In the genomic region with DNA sequence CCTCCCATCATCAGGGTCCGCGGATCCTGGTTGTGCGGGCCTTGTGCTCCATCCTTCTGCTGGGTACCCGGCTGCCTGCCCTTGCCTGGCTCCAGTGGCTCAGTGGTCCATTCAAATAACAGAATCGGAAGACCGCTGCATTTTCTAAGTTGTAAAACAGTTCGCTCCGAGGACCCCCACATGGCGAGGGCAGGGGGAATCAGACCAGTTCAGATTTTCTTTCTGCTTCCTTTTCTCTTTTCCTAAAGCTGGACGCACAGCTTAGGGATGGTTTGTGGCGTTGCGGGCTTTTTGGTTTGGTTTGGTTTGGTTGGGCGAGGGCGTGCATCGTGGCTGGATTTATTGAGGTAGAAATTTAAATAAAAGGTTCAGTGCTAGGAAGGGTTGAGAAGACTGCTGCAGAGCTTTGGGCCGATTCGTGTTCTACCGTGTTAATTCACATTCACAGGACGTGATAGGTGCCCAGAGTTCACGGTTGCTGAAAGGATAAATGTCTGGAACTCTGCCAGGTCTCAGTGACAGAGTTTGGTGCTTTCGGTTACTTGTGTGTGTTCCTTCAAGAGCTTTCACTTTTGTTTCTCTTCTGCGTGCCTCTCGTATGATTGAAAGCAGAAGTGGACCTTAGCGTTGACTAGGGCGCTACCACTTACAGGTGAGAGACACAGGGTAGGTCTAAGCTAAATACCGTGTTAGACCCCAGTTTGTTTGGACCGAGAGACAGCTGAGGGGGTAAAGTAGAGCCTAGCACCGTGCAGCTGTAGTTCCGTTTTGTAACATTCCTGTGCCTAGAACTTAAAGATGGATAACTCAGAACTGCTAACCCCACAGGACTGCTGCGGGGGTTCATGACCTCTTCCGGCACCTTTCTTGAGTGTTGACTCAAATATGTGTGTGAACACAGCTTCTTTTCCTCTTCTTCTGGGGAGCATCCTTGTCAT, we compare ENCODE assay signal across 8 mouse cellular contexts.
DNase-seq lines count a peak whose midpoint lies in the region; ATAC-seq lines count a peak whose summit lies in the region.

No protein-coding gene starts in this region.

- H3K9ac ChIP-seq in hindbrain, embryonic 14.5 days: peak overlapping the region; percentile 85

- peak overlapping the region; percentile 99 for H3K27ac ChIP-seq in hindbrain, embryonic 14.5 days
- peak overlapping the region; percentile 96 for H3K27ac ChIP-seq in midbrain, embryonic 10.5 days (replicated peaks)

- WGBS in hindbrain, embryonic 14.5 days: 10% methylated on average over 31 of the region's 31 CpGs
- WGBS in midbrain, embryonic 10.5 days: 25% methylated on average over 31 of the region's 31 CpGs

- no peaks in the 10 kb centered on the region for H3K9me3 ChIP-seq in hindbrain, embryonic 14.5 days (ENCODE audit: control insufficient read depth, low read length)
- H3K9me3 ChIP-seq in midbrain, embryonic 10.5 days (replicated peaks): no peaks in the 10 kb centered on the region

- peak; percentile 36 to 39 for DNase-seq in layer of hippocampus, adult 8-10 months (ENCODE audit: low spot score in 2 of 2)
- no peak for DNase-seq in layer of hippocampus, adult 9-10 months (ENCODE audit: low spot score)
- DNase-seq in cerebellum, adult 8-10 months: peak; percentile 52
- peak; percentile 57 for DNase-seq in hindbrain, embryonic 14.5 days (ENCODE audit: low spot score)
- peak; percentile 48 to 82 for DNase-seq in left cerebral cortex, postnatal 36 days (ENCODE audit: low spot score in 2 of 2)
- DNase-seq in midbrain, embryonic 10.5 days (ENCODE audit: low spot score): no peak
- peak; percentile 52 to 57 for DNase-seq in spleen, postnatal 10 days (ENCODE audit: low spot score in 2 of 2)

- peaks cover 31% of the 10 kb centered on the region for H3K4me1 ChIP-seq in hindbrain, embryonic 14.5 days (replicated peaks; ENCODE audit: control insufficient read depth, insufficient read depth, low read length)
- peaks cover 34% of the 10 kb centered on the region for H3K4me1 ChIP-seq in midbrain, embryonic 10.5 days

- no peaks in the 10 kb centered on the region for H3K36me3 ChIP-seq in hindbrain, embryonic 14.5 days (replicated peaks; ENCODE audit: control insufficient read depth, insufficient read depth)
- no peaks in the 10 kb centered on the region for H3K36me3 ChIP-seq in midbrain, embryonic 10.5 days

- peak overlapping the region; percentile 80 for H3K4me3 ChIP-seq in hindbrain, embryonic 14.5 days (replicated peaks; ENCODE audit: low read length)
- peak overlapping the region; percentile 78 for H3K4me3 ChIP-seq in midbrain, embryonic 10.5 days

- intact Hi-C loops in left cerebral cortex, postnatal 36 days (cut with DNase I): loop anchor here (1.0 to 10.0 kb wide), 5 partner anchors 64 to 288 kb away; a partner anchor contains a TSS

- 0 out of 2 replicates have a peak, but pooled peaks have one; percentile 0 for ATAC-seq in frontal cortex, adult (ENCODE audit: low TSS enrichment)
- peak; percentile 15; the same call in 1 of the 2 replicates for ATAC-seq in hindbrain, embryonic 14.5 days (ENCODE audit: low FRiP score)

- peak overlapping the region; percentile 87 for H3K4me2 ChIP-seq in hindbrain, embryonic 14.5 days (replicated peaks)

- no peaks in the 10 kb centered on the region for H3K27me3 ChIP-seq in hindbrain, embryonic 14.5 days (ENCODE audit: control insufficient read depth, insufficient read depth, low read length)
- no peaks in the 10 kb centered on the region; the same call in 1 of the 2 replicates for H3K27me3 ChIP-seq in midbrain, embryonic 10.5 days (ENCODE audit: low read depth, poor library complexity, severe bottlenecking)

Comparison
In these comparisons a context has a peak if more than half of its experiments do, and no peak if none do; other contexts are left out.
1. DNase-seq: peak in layer of hippocampus, adult 8-10 months (2 of 2), cerebellum, adult 8-10 months (single experiment), hindbrain, embryonic 14.5 days (single experiment), left cerebral cortex, postnatal 36 days (2 of 2) and spleen, postnatal 10 days (2 of 2); none in layer of hippocampus, adult 9-10 months (single experiment) and midbrain, embryonic 10.5 days (single experiment).